Mouse (Mus musculus) thymus, postnatal 14 days (tissue): Measurements from ENCODE around the gene Gbe1.

Experiments
- DNase-seq: peaks from one replicate; pipeline ENCODE4 v3.0.0; 2021

Gbe1 gene

DNA sequence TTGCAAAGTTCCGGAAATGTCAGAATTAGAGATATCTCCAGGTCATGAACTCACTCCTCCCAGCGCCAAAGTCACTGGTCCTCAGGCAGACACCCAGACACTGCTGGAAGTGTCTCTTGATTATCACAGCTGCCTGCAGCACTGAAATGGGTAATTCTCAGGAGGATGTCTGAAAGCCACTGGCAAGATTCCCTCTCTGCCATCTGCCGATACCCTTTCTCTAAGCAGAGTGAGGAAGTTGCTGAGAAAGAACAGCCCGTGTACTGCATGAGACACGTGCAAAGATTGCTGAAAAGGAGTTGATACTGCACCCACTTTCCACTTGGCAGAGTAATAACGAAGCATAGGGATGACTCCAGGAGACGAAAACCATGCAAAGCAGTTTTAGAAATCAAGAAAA, 272.2 kb downstream of the Gbe1 start:
- DNase-seq, result no peak

- no peak for DNase-seq
Observed at GRCm38 (mm10) chr16:70602326-70602725, 288.6 kb downstream of the Gbe1 start.

GRCm38 (mm10) chr16:70608358-70608757, 294.6 kb downstream of the Gbe1 start:
- DNase-seq, result no peak

DNA sequence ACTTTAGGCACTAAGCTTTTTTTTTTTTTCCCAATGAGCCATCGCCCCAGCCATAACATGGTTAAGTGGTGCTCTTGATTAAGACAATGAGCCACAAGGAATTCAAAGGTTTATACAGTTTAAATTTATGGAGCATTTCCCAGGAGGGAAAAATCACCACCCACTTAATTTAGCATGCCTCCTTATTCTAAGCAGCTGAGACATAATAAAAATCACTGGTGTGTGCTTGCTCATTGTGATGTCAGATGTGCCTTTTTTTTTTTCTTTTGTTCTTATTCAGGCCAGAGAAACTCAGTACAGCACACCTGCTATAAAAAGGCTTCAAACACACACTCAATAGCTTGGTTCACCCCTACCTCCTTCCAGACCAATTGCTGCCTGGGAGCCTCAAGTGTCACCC, 303.9 kb downstream of the Gbe1 start:
- DNase-seq, result no peak

GRCm38 (mm10) chr16:70618168-70618567, 304.4 kb downstream of the Gbe1 start:
- DNase-seq, result no peak
